Mouse (Mus musculus): ENCODE measurements at regions not wholly inside any gene's neighbourhood (a gene's known extent, or its start where the extent isn't known, plus 50 kb on each side); places are given as distances from the start of the nearest gene placed in this dataset.

GRCm38 (mm10) chr4:102657244-102657643 is 83.9 kb upstream of the Sgip1 start:
- DNase-seq (ENCODE audit: low read depth, low spot score): no peak

- DNase-seq (ENCODE audit: low read depth, low spot score): no peak
Observed at GRCm38 (mm10) chr4:102658578-102658977, 82.5 kb upstream of the Sgip1 start.

GRCm38 (mm10) chr4:102663617-102664016 is 77.5 kb upstream of the Sgip1 start:
- no peak for DNase-seq (ENCODE audit: low read depth, low spot score)

GRCm38 (mm10) chr4:102682190-102682589 is 58.9 kb upstream of the Sgip1 start:
- DNase-seq (ENCODE audit: low read depth, low spot score): peak; percentile 29

- DNase-seq (ENCODE audit: low read depth, low spot score): peak; percentile 39
Observed at GRCm38 (mm10) chr4:102685045-102685444, 56.1 kb upstream of the Sgip1 start.

- no peak for DNase-seq (ENCODE audit: low read depth, low spot score)
Observed at GRCm38 (mm10) chr4:102688378-102688777, 52.7 kb upstream of the Sgip1 start.

Data from brain, adult 2 months (tissue).